Mouse (Mus musculus): Measurements from ENCODE around the gene Azin2.

Gene Azin2

GRCm38 (mm10) chr4:128924841-128925606 lies 37.2 kb downstream of the Azin2 start:
- peak; percentile 88 to 92 for DNase-seq

GRCm38 (mm10) chr4:128923603-128924002 lies 38.6 kb downstream of the Azin2 start:
- DNase-seq, result no peak

GRCm38 (mm10) chr4:128919106-128919505 lies 43.1 kb downstream of the Azin2 start:
- DNase-seq, result no peak

GRCm38 (mm10) chr4:128918187-128918586 lies 44.1 kb downstream of the Azin2 start:
- no peak for DNase-seq

- no peak for DNase-seq
Measured at GRCm38 (mm10) chr4:128917756-128918155, 44.5 kb downstream of the Azin2 start.

GRCm38 (mm10) chr4:128917119-128917518 lies 45.1 kb downstream of the Azin2 start:
- no peak for DNase-seq

GRCm38 (mm10) chr4:128913794-128914193 lies 48.4 kb downstream of the Azin2 start:
- DNase-seq, result no peak

- peak in 1 of 2 experiments; percentile 8 for DNase-seq
Measured at GRCm38 (mm10) chr4:128912085-128912484, 50.2 kb downstream of the Azin2 start.

- peak in 1 of 2 experiments; percentile 33 for DNase-seq
Measured at GRCm38 (mm10) chr4:128910276-128911063, 51.8 kb downstream of the Azin2 start.

GRCm38 (mm10) chr4:128909378-128909831 lies 52.8 kb downstream of the Azin2 start:
- peak; percentile 47 to 60 for DNase-seq

- peak; percentile 65 to 77 for DNase-seq
Measured at GRCm38 (mm10) chr4:128908586-128909377, 53.5 kb downstream of the Azin2 start.

GRCm38 (mm10) chr4:128907238-128907968 lies 54.8 kb downstream of the Azin2 start:
- peak; percentile 45 to 46 for DNase-seq

- DNase-seq, result peak; percentile 9 to 32
Measured at GRCm38 (mm10) chr4:128906757-128907156, 55.5 kb downstream of the Azin2 start.

- no peak for DNase-seq
Measured at GRCm38 (mm10) chr4:128905251-128905650, 57.0 kb downstream of the Azin2 start.

GRCm38 (mm10) chr4:128904035-128904800 lies 58.0 kb downstream of the Azin2 start:
- peak; percentile 45 to 51 for DNase-seq

GRCm38 (mm10) chr4:128902390-128902789 lies 59.9 kb downstream of the Azin2 start:
- DNase-seq, result peak; percentile 81 to 86

GRCm38 (mm10) chr4:128900484-128900883 lies 61.8 kb downstream of the Azin2 start:
- peak; percentile 17 to 24 for DNase-seq

- DNase-seq, result peak; percentile 82 to 83
Measured at GRCm38 (mm10) chr4:128899332-128899731, 62.9 kb downstream of the Azin2 start.

GRCm38 (mm10) chr4:128897911-128898421 lies 64.3 kb downstream of the Azin2 start:
- peak; percentile 50 to 62 for DNase-seq

GRCm38 (mm10) chr4:128896667-128897066 lies 65.6 kb downstream of the Azin2 start:
- DNase-seq, result peak in 1 of 2 experiments; percentile 19

GRCm38 (mm10) chr4:128895841-128896240 lies 66.4 kb downstream of the Azin2 start:
- DNase-seq, result peak; percentile 11 to 25
